Mouse (Mus musculus) olfactory bulb, adult 2 months (tissue): ENCODE results near the gene Ralbp1.

Source experiments
- CTCF ChIP-seq: fragments of 200-500 bp; IDR thresholded peaks from 2 replicates; pipeline ENCODE4 v1.5.1; 2012; ENCODE audit warnings: low read depth, mild to moderate bottlenecking, low read length, moderate library complexity; ENCODE audit not compliant: insufficient read depth
- POLR2A ChIP-seq: fragments of 200-500 bp; IDR thresholded peaks from 2 replicates; pipeline ENCODE4 v1.6.1; 2012; ENCODE audit warnings: mild to moderate bottlenecking, low read depth, low read length, moderate library complexity; ENCODE audit not compliant: insufficient read depth

- TF ChIP-seq CTCF, result no peak
- no peak for TF ChIP-seq POLR2A
These were observed 45.9 kb upstream of the Ralbp1 start for GRCm38 (mm10) chr17:65931525-65931924.
